Mouse (Mus musculus): ENCODE data around the gene Bcor.

GRCm38 (mm10) chrX:12127799-12128164, 32.4 kb downstream of the Bcor start:
- TF ChIP-seq CTCF (IDR thresholded peaks at IDR 0.05; ENCODE audit: low read depth) (no peak), EP300 (IDR thresholded peaks at IDR 0.05; ENCODE audit: low read depth) (no peak)

Data from liver, postnatal 0 days (tissue).